Mouse (Mus musculus): ENCODE data around the gene Hspb1.

The Hspb1 gene

GRCm38 (mm10) chr5:135888405-135889215, 891 bp downstream of the Hspb1 start:
- DNase-seq (ENCODE audit: low spot score): no peak

DNA sequence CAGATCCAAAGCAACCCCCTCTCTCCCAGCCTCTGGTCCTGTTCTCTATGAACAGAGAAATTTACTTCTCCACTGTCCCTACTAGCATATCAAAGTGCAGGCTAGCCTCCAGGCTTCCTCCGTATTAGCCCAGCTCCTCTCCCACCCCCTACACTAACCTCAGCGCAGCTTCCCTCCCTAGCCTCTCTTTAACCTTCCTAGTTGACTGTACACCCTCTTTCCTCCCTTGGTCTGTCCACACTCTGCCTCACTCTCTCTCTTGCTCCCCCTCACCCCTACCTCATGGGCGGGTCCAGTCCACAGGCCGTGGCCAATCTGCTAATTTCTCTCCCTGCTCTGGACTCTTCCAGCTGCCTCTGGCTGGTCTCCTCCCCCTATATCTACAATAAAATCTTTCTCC, 2.6 kb downstream of the Hspb1 start:
- no peak for DNase-seq (ENCODE audit: low spot score)

GRCm38 (mm10) chr5:135890920-135891319, 3.2 kb downstream of the Hspb1 start:
- no peak for DNase-seq (ENCODE audit: low spot score)

- no peak for DNase-seq (ENCODE audit: low spot score)
These were observed 5.1 kb downstream of the Hspb1 start for GRCm38 (mm10) chr5:135892589-135893351.

DNA sequence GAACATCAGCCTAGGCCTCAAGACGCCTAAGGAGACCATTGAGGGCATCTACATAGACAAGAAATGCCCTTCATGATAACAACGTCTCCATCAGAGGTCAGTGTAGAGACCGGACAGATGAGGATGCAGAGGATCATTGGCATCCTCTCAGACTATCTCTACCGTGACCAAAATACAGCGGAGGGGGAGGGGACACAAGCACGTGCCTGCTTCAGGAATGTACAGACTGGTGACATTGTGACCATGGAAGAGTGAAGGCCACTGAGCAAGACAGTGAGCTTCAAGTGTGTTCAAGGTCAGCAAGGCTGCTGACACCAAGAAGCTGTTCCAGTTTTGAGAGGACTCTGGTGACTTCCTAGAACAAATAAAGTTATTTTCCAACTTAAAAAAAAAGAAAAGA, 7.2 kb downstream of the Hspb1 start:
- DNase-seq (ENCODE audit: low spot score): no peak

- DNase-seq (ENCODE audit: low spot score): no peak
These were observed 10.3 kb downstream of the Hspb1 start for GRCm38 (mm10) chr5:135898028-135898427.

DNA sequence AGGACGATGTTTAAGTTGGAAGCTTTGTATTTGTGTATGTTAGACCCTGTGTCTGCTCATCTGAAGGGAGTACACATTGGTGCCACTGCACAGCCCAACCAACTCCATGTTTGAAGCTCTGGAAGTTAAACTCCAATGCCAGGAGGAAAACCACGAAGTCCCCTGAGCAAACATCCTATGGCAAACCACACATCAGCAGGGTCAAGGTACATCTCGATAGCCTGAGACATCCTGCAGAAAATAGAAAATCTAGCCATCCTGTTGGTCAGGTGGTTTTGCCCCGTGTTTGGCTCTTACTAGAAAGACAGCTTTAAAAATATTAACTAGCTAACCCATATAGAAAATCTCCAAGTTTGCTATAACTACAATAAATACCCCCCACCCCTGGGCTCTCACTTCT, 11.3 kb downstream of the Hspb1 start:
- DNase-seq (ENCODE audit: low spot score): no peak

DNA sequence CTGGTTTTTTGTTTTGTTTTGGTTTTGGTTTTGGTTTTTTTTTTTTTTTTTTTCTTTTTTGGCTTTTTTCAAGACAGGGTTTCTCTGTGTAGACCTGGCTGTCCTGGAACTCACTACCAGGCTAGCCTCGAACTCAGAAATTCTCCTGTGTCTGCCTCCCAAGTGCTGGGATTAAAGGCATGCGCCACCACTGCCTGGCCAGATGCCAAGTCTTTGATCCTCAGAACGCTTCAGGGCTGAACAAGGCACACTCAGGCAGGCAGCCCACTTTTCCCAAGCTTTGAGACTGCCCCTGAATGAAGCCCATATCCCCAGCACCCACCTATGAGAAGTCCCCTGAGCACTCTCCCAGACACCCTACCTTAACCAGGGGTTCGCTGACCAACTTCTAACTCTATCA, 12.1 kb downstream of the Hspb1 start:
- no peak for DNase-seq (ENCODE audit: low spot score)

DNA sequence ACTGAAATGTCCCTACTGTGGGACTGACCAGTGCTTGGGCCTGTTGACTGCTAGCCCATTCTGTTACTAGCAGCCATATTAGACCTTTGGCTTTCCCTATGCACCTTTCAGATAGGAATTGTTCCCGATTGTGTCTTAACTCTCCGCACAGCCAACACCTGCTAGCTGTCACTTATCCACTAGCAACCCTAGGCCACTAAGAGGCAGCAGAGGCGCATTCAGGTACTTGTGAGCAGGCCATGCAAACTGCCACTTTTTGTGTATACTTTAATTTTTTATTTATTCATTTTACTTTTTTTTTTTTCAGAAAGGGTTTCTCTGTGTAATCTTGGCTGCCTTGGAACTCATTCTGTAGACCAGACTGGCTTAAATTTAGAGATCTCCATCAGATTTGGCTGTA, 13.0 kb downstream of the Hspb1 start:
- no peak for DNase-seq (ENCODE audit: low spot score)

GRCm38 (mm10) chr5:135901354-135902095, 13.8 kb downstream of the Hspb1 start:
- no peak for DNase-seq (ENCODE audit: low spot score)

GRCm38 (mm10) chr5:135903058-135903457, 15.3 kb downstream of the Hspb1 start:
- DNase-seq (ENCODE audit: low spot score): no peak

GRCm38 (mm10) chr5:135903551-135904151, 15.9 kb downstream of the Hspb1 start:
- peak; percentile 91 for DNase-seq (ENCODE audit: low spot score)

DNA sequence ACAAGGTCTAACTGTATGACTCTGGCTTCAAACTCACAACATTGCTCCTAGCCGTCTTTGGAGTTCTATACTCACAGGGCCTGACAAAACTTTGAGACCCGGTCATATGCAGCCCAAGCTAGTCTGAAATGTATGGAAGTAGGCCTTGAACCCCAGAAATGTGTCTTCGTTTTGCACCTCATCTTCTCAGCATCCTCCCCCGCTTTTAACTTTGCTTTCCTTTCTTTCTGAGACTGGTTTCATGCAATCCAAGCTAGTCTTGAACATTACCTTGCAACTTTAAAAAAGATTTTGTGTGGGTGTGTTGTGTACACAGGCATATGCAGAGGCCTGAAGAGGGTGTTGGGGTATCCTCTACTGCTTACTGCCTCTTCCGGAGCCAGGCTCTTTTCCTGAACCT, 16.5 kb downstream of the Hspb1 start:
- DNase-seq (ENCODE audit: low spot score): no peak

GRCm38 (mm10) chr5:135905320-135906225, 17.9 kb downstream of the Hspb1 start:
- no peak for DNase-seq (ENCODE audit: low spot score)

DNA sequence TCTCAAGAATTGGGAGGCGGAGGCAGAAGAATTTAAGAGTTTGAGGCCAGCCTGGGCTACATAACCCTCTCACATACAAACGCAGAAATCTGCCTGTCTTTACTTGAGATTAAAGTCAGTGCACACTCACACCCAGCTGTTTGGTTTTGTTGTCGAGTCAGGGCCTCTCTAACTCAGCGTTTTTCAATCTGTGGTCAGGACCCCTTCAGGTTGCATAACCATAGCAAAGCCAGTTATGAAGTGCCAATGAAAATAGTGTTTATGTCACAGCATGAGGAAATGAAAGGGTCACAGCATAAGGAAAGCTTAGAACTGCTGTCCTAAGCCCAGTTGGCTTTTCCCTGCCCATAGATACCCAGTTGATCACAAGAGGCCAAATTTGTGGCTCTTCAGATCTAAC, 19.1 kb downstream of the Hspb1 start:
- DNase-seq (ENCODE audit: low spot score): no peak

- DNase-seq (ENCODE audit: low spot score): peak; percentile 53
These were observed 19.5 kb downstream of the Hspb1 start for GRCm38 (mm10) chr5:135907256-135907655.

- DNase-seq (ENCODE audit: low spot score): no peak
These were observed 20.5 kb downstream of the Hspb1 start for GRCm38 (mm10) chr5:135908185-135908584.

DNA sequence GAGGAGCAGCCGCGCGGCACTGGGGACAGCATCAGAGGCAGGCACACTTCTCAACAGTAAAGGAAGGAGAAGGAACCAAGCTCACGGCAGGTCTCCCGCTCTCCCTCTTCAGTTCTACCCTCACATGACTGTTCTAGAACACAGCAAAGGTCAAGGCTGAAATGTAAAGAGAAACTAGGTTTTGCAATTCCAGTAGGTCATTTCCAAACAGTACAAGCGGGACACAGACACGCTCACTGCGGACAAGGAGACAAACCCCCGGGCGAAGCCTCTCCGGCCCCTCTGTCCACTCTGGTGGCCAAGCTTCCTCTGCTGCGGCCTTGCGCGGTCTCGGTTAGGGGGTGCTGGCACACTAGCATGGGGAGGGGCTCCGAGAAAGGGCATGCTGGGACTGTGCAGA, 21.3 kb downstream of the Hspb1 start:
- DNase-seq (ENCODE audit: low spot score): no peak

- DNase-seq (ENCODE audit: low spot score): no peak
These were observed 21.9 kb downstream of the Hspb1 start for GRCm38 (mm10) chr5:135909646-135910045.

GRCm38 (mm10) chr5:135910813-135911212, 23.1 kb downstream of the Hspb1 start:
- DNase-seq (ENCODE audit: low spot score): no peak

- DNase-seq (ENCODE audit: low spot score): no peak
These were observed 24.0 kb downstream of the Hspb1 start for GRCm38 (mm10) chr5:135911633-135912220.
